Mouse (Mus musculus): ENCODE data around the gene Lpin2.
A peak's percentile ranks its signal among the peaks of the same experiment; 100 is the strongest.

Lpin2 gene

GRCm38 (mm10) chr17:71171161-71171560 lies 11.2 kb upstream of the Lpin2 start:
- no peak for DNase-seq (ENCODE audit: low spot score in 2 of 2)

- DNase-seq (ENCODE audit: low spot score in 2 of 2), result no peak
Measured at GRCm38 (mm10) chr17:71177336-71177735, 5.0 kb upstream of the Lpin2 start.

- DNase-seq (ENCODE audit: low spot score in 2 of 2), result no peak
Measured at GRCm38 (mm10) chr17:71177949-71178348, 4.4 kb upstream of the Lpin2 start.

- no peak for DNase-seq (ENCODE audit: low spot score in 2 of 2)
Measured at GRCm38 (mm10) chr17:71178530-71179181, 3.7 kb upstream of the Lpin2 start.

- DNase-seq (ENCODE audit: low spot score in 2 of 2), result no peak
Measured at GRCm38 (mm10) chr17:71179551-71180309, 2.6 kb upstream of the Lpin2 start.

GRCm38 (mm10) chr17:71180601-71181000 lies 1.8 kb upstream of the Lpin2 start:
- DNase-seq (ENCODE audit: low spot score in 2 of 2), result no peak

GRCm38 (mm10) chr17:71182871-71183656 lies 704 bp downstream of the Lpin2 start:
- peak; percentile 87 to 90 for DNase-seq (ENCODE audit: low spot score in 2 of 2)

- DNase-seq (ENCODE audit: low spot score in 2 of 2), result peak in 1 of 2 experiments; percentile 42
Measured at GRCm38 (mm10) chr17:71183657-71184261, 1.4 kb downstream of the Lpin2 start.

- DNase-seq (ENCODE audit: low spot score in 2 of 2), result peak in 1 of 2 experiments; percentile 47
Measured at GRCm38 (mm10) chr17:71184356-71185111, 2.2 kb downstream of the Lpin2 start.

GRCm38 (mm10) chr17:71185368-71185767 lies 3.0 kb downstream of the Lpin2 start:
- DNase-seq (ENCODE audit: low spot score in 2 of 2), result no peak

GRCm38 (mm10) chr17:71190589-71190988 lies 8.2 kb downstream of the Lpin2 start:
- no peak for DNase-seq (ENCODE audit: low spot score in 2 of 2)

- DNase-seq (ENCODE audit: low spot score in 2 of 2), result no peak
Measured at GRCm38 (mm10) chr17:71191063-71191462, 8.7 kb downstream of the Lpin2 start.

- no peak for DNase-seq (ENCODE audit: low spot score in 2 of 2)
Measured at GRCm38 (mm10) chr17:71191651-71192419, 9.5 kb downstream of the Lpin2 start.

- DNase-seq (ENCODE audit: low spot score in 2 of 2), result no peak
Measured at GRCm38 (mm10) chr17:71193019-71193418, 10.7 kb downstream of the Lpin2 start.

GRCm38 (mm10) chr17:71193485-71193884 lies 11.1 kb downstream of the Lpin2 start:
- no peak for DNase-seq (ENCODE audit: low spot score in 2 of 2)

GRCm38 (mm10) chr17:71194906-71195632 lies 12.7 kb downstream of the Lpin2 start:
- no peak for DNase-seq (ENCODE audit: low spot score in 2 of 2)

GRCm38 (mm10) chr17:71195633-71196391 lies 13.5 kb downstream of the Lpin2 start:
- no peak for DNase-seq (ENCODE audit: low spot score in 2 of 2)

- no peak for DNase-seq (ENCODE audit: low spot score in 2 of 2)
Measured at GRCm38 (mm10) chr17:71196415-71196814, 14.1 kb downstream of the Lpin2 start.

GRCm38 (mm10) chr17:71199346-71199745 lies 17.0 kb downstream of the Lpin2 start:
- DNase-seq (ENCODE audit: low spot score in 2 of 2), result no peak

Data from right cerebral cortex, adult 2 months (tissue).